Mouse (Mus musculus) forebrain, postnatal 0 days (tissue): ENCODE measurements around the gene Fhl1. TPM values are rescaled to one million over a fixed set of nuclear protein-coding genes. Genes with fewer than 3 reads are reported as not detected.

Experiments used
- ATAC-seq: fragments of 200-750 bp; cut with Nextera tagmentation; 2 replicates; pipeline ENCODE4 v1.8.0; 2017; ENCODE audit warnings: mild to moderate bottlenecking, moderate library complexity
- DNase-seq: peaks from one replicate; pipeline ENCODE4 v3.0.0-alpha.2; 2015
- H3K27ac ChIP-seq: fragments of 300-500 bp; sonication (generic); 2 replicates; pipeline ENCODE4 v1.5.1; 2014; ENCODE audit warnings: low read depth, mild to moderate bottlenecking, antibody characterized with exemption, low read length, moderate library complexity, mixed read lengths
- H3K27me3 ChIP-seq: fragments of 300-500 bp; sonication (generic); 2 replicates; pipeline ENCODE4 v1.6.1; 2014; ENCODE audit warnings: mild to moderate bottlenecking, low read length, mixed read lengths; ENCODE audit not compliant: insufficient read depth
- H3K36me3 ChIP-seq: fragments of 300-500 bp; sonication (generic); 2 replicates; pipeline ENCODE4 v1.6.1; 2014; ENCODE audit warnings: mild to moderate bottlenecking, moderate library complexity; ENCODE audit not compliant: insufficient read depth
- H3K4me1 ChIP-seq: fragments of 300-500 bp; sonication (generic); 2 replicates; pipeline ENCODE4 v1.6.1; 2014; ENCODE audit warnings: antibody characterized with exemption; ENCODE audit not compliant: insufficient read depth
- H3K4me2 ChIP-seq: fragments of 300-500 bp; sonication (generic); 2 replicates; pipeline ENCODE4 v1.6.1; 2014; ENCODE audit warnings: low read depth, mild to moderate bottlenecking, moderate library complexity
- H3K4me3 ChIP-seq: fragments of 300-500 bp; sonication (generic); 2 replicates; pipeline ENCODE4 v1.5.1; 2014; ENCODE audit warnings: low read depth, low read length, mixed read lengths
- H3K9ac ChIP-seq: fragments of 300-500 bp; sonication (generic); 2 replicates; pipeline ENCODE4 v1.6.1; 2014; ENCODE audit warnings: mild to moderate bottlenecking
- H3K9me3 ChIP-seq: fragments of 300-500 bp; sonication (generic); 2 replicates; pipeline ENCODE4 v1.6.1; 2016; ENCODE audit warnings: low read length
- CTCF ChIP-seq: sonication (generic); IDR thresholded peaks from 2 replicates; pipeline ENCODE4 v1.5.1; 2016; ENCODE audit warnings: antibody characterized with exemption, control low read depth, low read depth
- WGBS: fragments of 180-500 bp; shearing (Covaris S2); extraction: QIAGEN DNeasy Blood & Tissue Kit; methylation state at CpG from one replicate; pipeline ENCODE4 v1.1.7; 2014; 5-methylcytosine and 5-hydroxymethylcytosine counted together
- polyA plus RNA-seq: library from polyadenylated mRNA; unstranded; fragments of >200 nt; fragmentation: Nextera tagmentation; extraction: Ambion mirVana; gene quantifications from 2 replicates; pipeline ENCODE4 v1.2.1, GENCODE M21; 2015
- total RNA-seq: library from RNA; depleted of rRNA; stranded (reverse); fragments of >200 nt; gene quantifications from 2 replicates; pipeline ENCODE4 v1.2.3, GENCODE M21; 2014; rRNA removed

The Fhl1 gene
- total RNA-seq, result 130 and 202 TPM in 2 replicates
- polyA plus RNA-seq, result 131 and 157 TPM in 2 replicates

DNA sequence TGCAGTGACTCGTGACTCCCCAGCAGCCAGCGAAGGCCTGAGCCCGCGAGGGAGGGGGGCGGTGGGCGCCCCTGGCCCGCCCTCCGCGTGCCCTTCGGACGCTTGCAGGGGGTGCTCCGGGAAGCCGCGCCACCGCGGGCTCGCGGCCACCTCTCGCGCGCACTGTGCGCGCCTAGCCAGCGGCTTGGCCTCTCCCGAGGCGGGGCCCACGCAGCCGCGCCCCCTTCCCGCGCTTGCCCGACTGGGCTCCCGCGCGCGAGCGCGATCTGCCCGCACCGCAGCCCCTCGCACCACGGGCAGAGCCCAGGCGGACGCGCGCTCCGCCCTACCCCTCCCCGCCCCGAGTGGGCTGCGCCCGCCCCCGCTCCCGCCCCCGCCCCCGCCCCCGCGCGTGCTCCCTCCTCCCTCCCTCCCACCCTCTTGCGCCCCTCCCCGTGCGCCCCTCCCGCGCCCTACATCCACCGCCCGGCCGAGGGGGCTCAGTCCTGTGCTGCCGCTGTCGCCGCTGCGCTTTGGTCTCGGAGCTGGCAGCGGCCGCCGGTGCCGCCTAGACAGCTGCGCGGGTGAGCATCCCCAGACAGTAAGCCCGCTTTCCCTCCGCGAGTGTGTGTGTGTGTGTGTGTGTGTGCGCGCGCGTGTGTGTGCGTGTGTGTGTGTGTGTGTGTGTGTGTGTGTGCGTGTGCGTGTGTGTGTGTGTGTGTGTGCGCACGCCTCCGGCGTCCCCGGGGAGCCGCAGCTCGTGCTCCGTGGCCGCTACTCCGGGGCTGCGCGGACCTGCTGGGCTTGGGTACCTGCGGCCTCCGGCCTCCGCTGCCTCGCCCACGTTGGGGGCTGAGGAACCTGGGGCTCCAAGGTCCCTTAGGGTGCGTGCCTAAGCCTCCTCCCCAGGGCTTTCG is at the start of gene Fhl1:
Gene Fhl1, plus strand, starts transcription at position 482 of the 896 bp plus-strand sequence.
- Histone ChIP-seq H3K4me1 (0 out of 2 replicates have a peak, but pooled peaks cover 3% of the 10 kb centered on the region), H3K9me3 (no peaks in the 10 kb centered on the region), H3K4me3 (peak within 1 kb of the TSS; percentile 55), H3K27me3 (no peaks in the 10 kb centered on the region), H3K4me2 (peak within 1 kb of the TSS; percentile 53), H3K36me3 (no peaks in the 10 kb centered on the region), H3K27ac (peak within 1 kb of the TSS; percentile 81), H3K9ac (peak within 1 kb of the TSS; percentile 72)
- TF ChIP-seq CTCF, result no peak
- ATAC-seq, result peak; percentile 95
- 32% methylated on average over 53 of the region's 106 CpGs for WGBS
- DNase-seq, result peak; percentile 77

GRCm38 (mm10) chrX:56682156-56682720 is 49.3 kb upstream of the Fhl1 start:
- H3K4me3 ChIP-seq, result no peak overlapping the region
- no peaks in the 10 kb centered on the region for H3K36me3 ChIP-seq
- H3K4me2 ChIP-seq, result no peak overlapping the region
- no peak overlapping the region for H3K27ac ChIP-seq
- ATAC-seq, result no peak
- no peaks in the 10 kb centered on the region for H3K27me3 ChIP-seq
- WGBS, result 28% methylated on average over 1 of the region's 1 CpGs
- TF ChIP-seq CTCF, result no peak
- no peaks in the 10 kb centered on the region for H3K4me1 ChIP-seq
- DNase-seq, result no peak
- H3K9ac ChIP-seq, result no peak overlapping the region
- no peaks in the 10 kb centered on the region for H3K9me3 ChIP-seq

- no peak for ATAC-seq
- H3K27me3 ChIP-seq, result no peaks in the 10 kb centered on the region
- no peak for DNase-seq
- no peak overlapping the region for H3K9ac ChIP-seq
- H3K4me1 ChIP-seq, result no peaks in the 10 kb centered on the region
- H3K27ac ChIP-seq, result no peak overlapping the region
- TF ChIP-seq CTCF, result no peak
- H3K36me3 ChIP-seq, result no peaks in the 10 kb centered on the region
- no peak overlapping the region for H3K4me2 ChIP-seq
- no peaks in the 10 kb centered on the region for H3K9me3 ChIP-seq
- 73% methylated on average over 10 of the region's 10 CpGs for WGBS
- H3K4me3 ChIP-seq, result no peak overlapping the region
Measured at GRCm38 (mm10) chrX:56683521-56683920, 48.1 kb upstream of the Fhl1 start.

DNA sequence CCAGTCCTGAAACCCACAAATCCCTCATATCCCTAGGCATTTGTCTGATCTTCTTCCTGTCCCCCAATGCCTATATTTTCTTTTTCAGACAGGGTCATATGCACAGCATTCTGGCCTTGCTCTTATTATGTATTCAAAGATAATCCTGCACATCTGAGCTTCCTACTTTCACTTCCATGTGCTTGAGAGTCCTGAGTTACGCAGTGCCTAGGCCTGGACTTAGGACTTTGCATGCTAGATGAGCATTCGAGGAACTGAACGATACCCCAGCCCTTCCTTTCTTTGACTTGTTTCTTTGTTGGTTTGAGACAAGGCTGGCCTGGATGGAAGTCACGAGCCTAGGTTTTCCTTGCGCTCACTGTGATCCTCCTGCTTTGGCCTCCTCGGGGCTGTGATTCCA is 39.0 kb upstream of the Fhl1 start:
- H3K27ac ChIP-seq, result no peak overlapping the region
- no peak overlapping the region for H3K4me3 ChIP-seq
- H3K9ac ChIP-seq, result no peak overlapping the region
- H3K27me3 ChIP-seq, result no peaks in the 10 kb centered on the region
- no peaks in the 10 kb centered on the region for H3K9me3 ChIP-seq
- no peak for ATAC-seq
- no peaks in the 10 kb centered on the region for H3K4me1 ChIP-seq
- no peak for TF ChIP-seq CTCF
- no peak for DNase-seq
- H3K36me3 ChIP-seq, result no peaks in the 10 kb centered on the region
- 88% methylated on average over 6 of the region's 6 CpGs for WGBS
- H3K4me2 ChIP-seq, result no peak overlapping the region

GRCm38 (mm10) chrX:56694539-56694938 is 37.0 kb upstream of the Fhl1 start:
- H3K4me2 ChIP-seq, result no peak overlapping the region
- H3K9ac ChIP-seq, result no peak overlapping the region
- no peaks in the 10 kb centered on the region for H3K36me3 ChIP-seq
- no peaks in the 10 kb centered on the region for H3K27me3 ChIP-seq
- H3K27ac ChIP-seq, result no peak overlapping the region
- no peak overlapping the region for H3K4me3 ChIP-seq
- H3K4me1 ChIP-seq, result no peaks in the 10 kb centered on the region
- ATAC-seq (no peak), DNase-seq (no peak)
- TF ChIP-seq CTCF, result no peak
- 92% methylated on average over 2 of the region's 2 CpGs for WGBS
- no peaks in the 10 kb centered on the region for H3K9me3 ChIP-seq

GRCm38 (mm10) chrX:56697199-56697780 is 34.3 kb upstream of the Fhl1 start:
- Histone ChIP-seq H3K4me3 (no peak overlapping the region), H3K27ac (no peak overlapping the region), H3K36me3 (no peaks in the 10 kb centered on the region), H3K27me3 (no peaks in the 10 kb centered on the region), H3K9me3 (no peaks in the 10 kb centered on the region), H3K4me1 (no peaks in the 10 kb centered on the region), H3K4me2 (no peak overlapping the region), H3K9ac (no peak overlapping the region)
- TF ChIP-seq CTCF, result no peak
- ATAC-seq (no peak), DNase-seq (no peak)
- WGBS, result 73% methylated on average over 6 of the region's 6 CpGs

DNA sequence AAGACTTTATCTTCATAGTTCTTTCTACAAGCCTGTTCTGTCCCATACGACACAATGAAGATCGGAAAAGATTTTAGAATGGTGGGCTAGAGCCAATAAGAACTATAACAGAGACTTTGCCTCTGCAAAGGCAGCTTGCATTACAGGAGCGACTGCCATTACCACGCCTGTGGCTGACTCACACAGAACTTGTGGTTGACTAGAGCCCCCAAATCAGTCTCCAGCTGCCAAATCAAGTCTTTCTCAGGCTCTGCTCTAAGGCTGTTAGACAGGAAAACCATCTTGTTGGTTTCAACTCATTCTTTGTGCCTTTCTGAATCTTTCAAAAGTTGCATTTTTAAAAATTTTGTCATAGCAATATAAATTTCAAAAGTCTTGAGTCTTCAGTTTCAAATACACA is 33.7 kb upstream of the Fhl1 start:
- 85% methylated on average over 4 of the region's 4 CpGs for WGBS

More for the DNA sequence above, 33.7 kb upstream of the Fhl1 start:
- Histone ChIP-seq H3K36me3 (no peaks in the 10 kb centered on the region), H3K9ac (no peak overlapping the region), H3K27me3 (no peaks in the 10 kb centered on the region), H3K4me3 (no peak overlapping the region), H3K9me3 (no peaks in the 10 kb centered on the region), H3K4me2 (no peak overlapping the region), H3K27ac (no peak overlapping the region), H3K4me1 (no peaks in the 10 kb centered on the region)
- ATAC-seq (no peak), DNase-seq (no peak)
- no peak for TF ChIP-seq CTCF
